Comparison of ENCODE assay signal across 22 mouse cellular contexts in the genomic region with DNA sequence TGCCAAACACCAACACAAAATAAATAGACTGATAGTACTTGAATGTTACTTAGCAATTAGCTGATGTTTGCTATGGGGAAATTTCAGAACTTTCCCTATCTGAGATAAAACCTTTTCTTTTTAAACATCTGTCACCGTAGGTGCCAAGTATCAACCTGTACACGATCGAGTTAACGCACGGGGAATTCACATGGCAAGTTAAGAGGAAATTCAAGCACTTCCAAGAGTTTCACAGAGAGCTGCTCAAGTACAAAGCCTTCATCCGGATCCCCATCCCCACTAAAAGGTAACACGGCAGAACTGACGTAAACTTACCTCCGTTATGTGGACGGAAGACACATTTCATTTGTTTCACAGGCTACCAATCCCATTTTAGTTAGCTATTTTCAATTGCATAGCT.
DNase-seq lines count a peak whose midpoint lies in the region; ATAC-seq and TF ChIP-seq lines count a peak whose summit lies in the region.
"Had no signal": no experiment of that assay in that cellular context is flagged by ENCODE, and none has a peak within 500 bp of the region (broad histone marks: within the 10 kb centered on the region; RNA-seq: fewer than 3 reads in every experiment).

No protein-coding gene starts in this region.

- H3K4me2 ChIP-seq in lung, embryonic 14.5 days, result no peak overlapping the region
- H3K4me2 ChIP-seq in lung, postnatal 0 days (replicated peaks; ENCODE audit: low read depth, low read length), result no peak overlapping the region

- WGBS in lung, embryonic 14.5 days, result 46% methylated on average over 10 of the region's 10 CpGs
- WGBS in lung, postnatal 0 days, result 57% methylated on average over 10 of the region's 10 CpGs

- no peaks in the 10 kb centered on the region for H3K36me3 ChIP-seq in lung, embryonic 14.5 days (ENCODE audit: insufficient read depth)
- peaks cover 7% of the 10 kb centered on the region for H3K36me3 ChIP-seq in lung, postnatal 0 days (ENCODE audit: insufficient read depth, low read length)
- H3K36me3 ChIP-seq: G1E had no signal

- ATAC-seq in lung, embryonic 14.5 days (ENCODE audit: insufficient read depth), result no peak
- ATAC-seq in lung, postnatal 0 days, result 0 out of 2 replicates have a peak, but pooled peaks have one; percentile 27
- ATAC-seq: activated CD4-positive, CD25-positive, alpha-beta regulatory T cell, adult 4 months; CD4-positive, CD25-positive, alpha-beta regulatory T cell, adult 4 months; Patski had no signal

- intact Hi-C loops in heart, postnatal 14 days (cut with DNase I), result no loop called here

- TF ChIP-seq EP300 in lung, postnatal 0 days (IDR thresholded peaks at IDR 0.05), result no peak

- DNase-seq in heart, adult 11 months, result peak; percentile 53
- no peak for DNase-seq in heart, postnatal 14 days
- DNase-seq in lung, embryonic 14.5 days, result peak; percentile 23
- DNase-seq in lung, postnatal 14 days, result no peak
- DNase-seq in lung, postnatal 0 days (ENCODE audit: low spot score), result peak; percentile 53
- DNase-seq in lung, postnatal 4 days, result no peak
- peak; percentile 35 for DNase-seq in lung, postnatal 36 days
- DNase-seq in lung, postnatal 25 days (ENCODE audit: low spot score), result no peak
- DNase-seq: adrenal gland, adult 2 months; adrenal gland, adult 8-10 months; adrenal gland, postnatal 10 days; adrenal gland, postnatal 14 days; adrenal gland, postnatal 25 days; adrenal gland, postnatal 36 days; B cell, adult 2 months; cerebellum, adult 11 months; cerebellum, adult 11-12 months had no signal

- no peak overlapping the region for H3K4me3 ChIP-seq in lung, embryonic 14.5 days (ENCODE audit: low read depth, low read length)
- H3K4me3 ChIP-seq in lung, postnatal 0 days (ENCODE audit: low read depth, low read length), result no peak overlapping the region

- no peak overlapping the region for H3K9ac ChIP-seq in lung, embryonic 14.5 days
- no peak overlapping the region for H3K9ac ChIP-seq in lung, postnatal 0 days (replicated peaks; ENCODE audit: low read depth)

- H3K9me3 ChIP-seq in lung, embryonic 14.5 days (ENCODE audit: low read depth, low read length), result no peaks in the 10 kb centered on the region
- no peaks in the 10 kb centered on the region for H3K9me3 ChIP-seq in lung, postnatal 0 days (ENCODE audit: low read length)
- H3K9me3 ChIP-seq: G1E had no signal

- no peaks in the 10 kb centered on the region for H3K27me3 ChIP-seq in lung, embryonic 14.5 days (ENCODE audit: insufficient read depth, low read length)
- H3K27me3 ChIP-seq in lung, postnatal 0 days (replicated peaks; ENCODE audit: insufficient read depth, low read length), result no peaks in the 10 kb centered on the region
- H3K27me3 ChIP-seq: CH12.LX, Patski had no signal

- H3K4me1 ChIP-seq in lung, embryonic 14.5 days (ENCODE audit: insufficient read depth), result peaks cover 9% of the 10 kb centered on the region; the same call in 1 of the 2 replicates
- H3K4me1 ChIP-seq in lung, postnatal 0 days (ENCODE audit: insufficient read depth, low read depth, low read length), result no peaks in the 10 kb centered on the region

- no peak overlapping the region for H3K27ac ChIP-seq in lung, embryonic 14.5 days (ENCODE audit: low read depth)
- no peak overlapping the region for H3K27ac ChIP-seq in lung, postnatal 0 days (ENCODE audit: low read length)

- no peak for TF ChIP-seq CTCF in lung, embryonic 14.5 days (IDR thresholded peaks at IDR 0.05; ENCODE audit: low read depth)
- no peak for TF ChIP-seq CTCF in lung, postnatal 0 days (IDR thresholded peaks at IDR 0.05)

Comparison
In these comparisons a context has a peak if more than half of its experiments do, and no peak if none do; other contexts are left out.
1. DNase-seq: peak in heart, adult 11 months (single experiment), lung, embryonic 14.5 days (single experiment), lung, postnatal 0 days (single experiment) and lung, postnatal 36 days (single experiment); none in heart, postnatal 14 days (0 of 2), lung, postnatal 14 days (single experiment), lung, postnatal 4 days (0 of 2) and lung, postnatal 25 days (single experiment).